Mouse (Mus musculus) ovary, postnatal 14 days (tissue): Measurements from ENCODE around the gene Snd1.

Experiments used
- DNase-seq: peaks from one replicate; pipeline ENCODE4 v3.0.0; 2022; ENCODE audit warnings: low spot score

The Snd1 gene

DNA sequence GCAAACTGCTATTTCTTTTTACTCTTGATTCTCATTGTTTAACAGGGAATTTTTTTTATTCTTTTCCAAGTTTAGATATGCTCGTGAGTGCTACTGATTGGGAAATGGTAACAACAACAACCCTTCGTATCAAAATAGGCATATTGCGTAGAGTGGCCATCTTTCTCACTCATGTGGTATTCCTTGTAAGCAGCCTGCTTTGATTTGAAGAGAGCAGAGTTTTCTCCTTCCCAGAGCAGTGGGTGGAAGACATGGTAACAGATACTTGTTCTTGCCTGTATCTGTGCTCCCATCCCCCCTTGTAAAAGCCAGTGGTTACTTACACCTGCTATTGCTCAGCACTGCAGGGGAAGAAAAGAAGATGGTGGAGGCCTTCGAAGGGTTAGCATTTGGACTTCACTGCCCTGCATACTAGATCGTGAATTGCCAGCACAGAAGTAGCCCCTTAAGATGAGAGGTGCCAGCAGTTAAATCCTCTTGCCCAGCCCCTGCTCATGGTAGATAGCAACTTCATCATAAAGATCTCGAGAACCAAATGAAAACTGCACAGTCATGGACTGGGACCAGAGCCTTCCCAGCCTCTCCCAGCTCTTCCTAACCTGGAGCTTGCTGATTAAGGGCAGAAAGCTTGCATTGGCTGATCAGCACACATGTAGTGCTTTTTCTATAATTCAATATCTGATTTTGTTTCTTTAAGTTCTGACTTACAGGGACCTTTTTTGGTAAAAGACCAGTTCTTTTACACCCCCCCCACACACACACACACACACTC lies 279.4 kb downstream of the Snd1 start:
- DNase-seq: no peak

- peak; percentile 13 for DNase-seq
These were observed 281.5 kb downstream of the Snd1 start for GRCm38 (mm10) chr6:28756306-28757018.

GRCm38 (mm10) chr6:28758293-28758692 lies 283.4 kb downstream of the Snd1 start:
- DNase-seq: no peak

- no peak for DNase-seq
These were observed 286.8 kb downstream of the Snd1 start for GRCm38 (mm10) chr6:28761728-28762127.

DNA sequence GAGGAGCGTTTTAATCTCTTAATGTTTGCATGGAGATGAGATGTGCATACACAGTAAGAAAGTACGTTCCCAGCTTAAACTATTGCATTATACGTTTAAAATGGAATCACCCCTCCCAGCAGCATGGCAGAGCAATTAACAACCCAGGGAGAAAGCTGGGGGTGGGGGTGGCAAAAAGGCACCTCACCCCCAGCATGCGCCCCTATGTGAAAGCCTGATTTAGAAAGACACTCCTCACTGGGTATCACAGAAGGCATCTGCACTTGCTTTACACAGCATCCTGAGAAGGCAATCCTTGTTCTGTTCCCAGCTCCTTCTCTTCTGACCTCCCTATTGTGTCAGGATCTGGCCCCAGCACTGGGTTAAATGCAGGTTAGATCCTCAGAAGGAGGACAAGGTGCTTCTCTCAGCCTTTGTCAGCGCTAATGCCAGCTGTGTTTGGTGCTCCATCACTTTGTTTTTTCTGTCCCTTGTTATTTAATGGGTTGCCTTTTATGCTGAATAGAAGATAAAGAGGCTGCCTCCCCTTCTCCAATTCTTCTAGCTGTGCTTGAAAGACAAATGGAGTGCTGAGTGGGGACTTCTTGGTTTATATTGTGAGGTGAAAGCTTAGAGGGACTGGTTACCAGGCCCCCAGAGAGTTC lies 287.3 kb downstream of the Snd1 start:
- no peak for DNase-seq

- no peak for DNase-seq
These were observed 291.7 kb downstream of the Snd1 start for GRCm38 (mm10) chr6:28766622-28767021.

GRCm38 (mm10) chr6:28767891-28768481 lies 293.0 kb downstream of the Snd1 start:
- no peak for DNase-seq

DNA sequence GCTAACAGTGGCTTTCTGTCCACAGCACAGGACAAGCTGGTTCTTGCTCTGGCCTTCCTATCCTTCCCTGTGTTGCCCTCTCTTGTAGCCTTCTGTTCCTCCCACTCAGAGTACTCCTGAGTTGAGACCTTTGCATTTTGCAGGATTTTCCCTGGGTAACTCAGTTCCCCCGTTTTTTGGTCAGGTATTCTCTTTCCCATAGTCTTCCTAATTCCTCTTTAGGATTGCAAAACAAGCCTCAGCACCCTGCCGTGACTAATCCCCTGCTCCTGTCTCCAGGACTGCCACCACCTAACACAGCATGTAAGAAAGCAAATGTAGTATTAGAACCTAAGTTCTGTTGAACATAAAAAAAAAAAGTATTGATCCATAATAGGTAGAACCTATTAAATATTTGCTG lies 296.4 kb downstream of the Snd1 start:
- no peak for DNase-seq

DNA sequence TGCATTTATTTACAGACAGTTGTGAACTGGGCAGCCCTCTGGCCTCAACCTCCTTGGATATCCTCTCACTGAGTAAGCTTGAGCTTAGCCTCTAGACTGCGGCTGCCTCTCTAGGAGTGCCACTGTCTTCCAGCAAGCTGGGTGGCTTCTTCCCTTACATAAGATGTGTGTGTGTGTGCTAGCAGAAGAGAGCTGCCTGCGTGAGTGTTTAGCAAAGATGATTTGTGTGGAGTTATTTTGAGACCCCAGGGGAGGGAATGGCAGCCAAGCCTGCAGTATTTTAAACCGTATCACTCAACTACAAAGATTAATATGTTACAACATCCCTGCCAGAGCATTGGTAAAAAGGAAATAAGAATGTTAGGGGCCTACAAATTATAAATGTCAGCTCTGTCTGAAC lies 306.8 kb downstream of the Snd1 start:
- DNase-seq: no peak

- DNase-seq: no peak
These were observed 308.2 kb downstream of the Snd1 start for GRCm38 (mm10) chr6:28783082-28783647.

GRCm38 (mm10) chr6:28783953-28784352 lies 309.0 kb downstream of the Snd1 start:
- no peak for DNase-seq

DNA sequence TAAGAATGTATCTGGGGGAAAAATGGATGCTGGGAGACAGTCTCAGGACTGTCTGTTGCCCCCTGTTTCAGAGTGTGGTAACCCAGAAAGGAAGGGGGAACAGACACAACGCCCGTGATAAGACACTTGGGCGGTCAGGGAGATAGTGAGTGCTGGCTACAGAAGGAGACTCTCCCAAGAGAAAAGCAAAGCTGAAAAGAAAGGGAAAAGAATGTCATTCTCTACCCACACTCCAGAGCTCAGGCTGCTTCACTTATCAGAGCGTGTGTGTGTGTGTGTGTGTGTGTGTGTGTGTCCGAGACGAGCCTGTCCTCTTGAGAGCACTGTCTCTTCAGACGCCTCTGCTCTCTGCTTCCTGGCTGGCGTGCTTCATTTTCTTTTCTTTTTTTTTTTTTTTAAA lies 310.8 kb downstream of the Snd1 start:
- no peak for DNase-seq

- DNase-seq: no peak
These were observed 312.2 kb downstream of the Snd1 start for GRCm38 (mm10) chr6:28787133-28787532.

DNA sequence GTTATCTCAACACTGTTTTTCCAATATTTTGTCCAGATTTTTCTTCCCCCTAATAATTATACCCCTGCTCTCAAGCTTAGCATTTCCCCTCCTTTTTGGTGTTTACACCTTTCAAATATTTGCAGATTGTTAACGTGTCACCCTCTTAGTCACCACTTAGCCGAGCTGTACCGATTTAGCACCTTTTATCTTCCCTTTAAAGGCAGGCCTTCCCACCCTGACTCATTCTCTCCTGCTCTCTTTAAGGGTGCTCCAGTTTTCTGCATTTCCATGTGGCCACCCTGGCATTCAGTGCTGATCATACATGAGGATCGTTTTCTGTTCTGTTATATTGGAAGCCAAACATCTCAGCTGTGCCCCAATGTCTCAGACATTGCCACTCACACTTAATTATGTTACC lies 314.7 kb downstream of the Snd1 start:
- DNase-seq: no peak

- no peak for DNase-seq
These were observed 316.2 kb downstream of the Snd1 start for GRCm38 (mm10) chr6:28791183-28791582.

DNA sequence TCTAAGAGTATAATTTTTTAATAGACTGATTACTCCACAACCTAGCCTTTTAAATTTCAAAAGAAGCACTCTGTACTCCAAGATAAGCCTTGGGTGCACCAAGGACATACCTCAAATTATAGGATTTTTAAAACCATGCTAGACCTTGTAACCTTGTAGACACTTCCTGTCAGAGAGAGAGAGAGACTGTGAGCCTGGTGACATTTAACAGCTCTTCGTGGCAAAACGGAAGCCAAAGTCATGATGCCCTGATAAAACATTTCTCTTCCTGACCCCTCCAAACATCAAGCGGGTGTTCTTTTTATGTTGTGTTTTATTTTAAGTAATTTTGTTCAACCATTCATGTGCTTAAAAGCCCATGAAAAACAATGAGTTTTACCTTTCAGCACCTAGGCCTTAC lies 316.9 kb downstream of the Snd1 start:
- no peak for DNase-seq

DNA sequence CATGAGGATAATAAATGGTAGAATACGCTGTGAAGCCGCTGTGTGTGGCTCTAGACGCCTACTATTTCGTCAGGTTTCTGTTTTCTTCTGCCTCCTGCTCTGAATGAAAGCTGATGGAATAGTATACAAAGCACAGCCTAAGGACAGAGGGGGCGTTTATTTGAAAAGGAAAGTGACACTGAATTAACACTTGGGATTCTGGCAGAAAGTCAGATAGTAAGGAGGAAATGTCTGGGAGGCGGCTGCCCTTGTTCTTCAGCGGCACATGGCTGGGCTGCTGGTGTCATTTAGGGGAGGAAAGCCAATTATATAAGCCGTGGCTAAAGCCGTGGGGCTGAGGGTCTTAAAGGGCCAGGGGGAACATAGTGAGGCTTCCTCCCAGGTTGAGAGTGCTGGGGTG lies 320.4 kb downstream of the Snd1 start:
- DNase-seq: no peak

- no peak for DNase-seq
These were observed 321.0 kb downstream of the Snd1 start for GRCm38 (mm10) chr6:28795792-28796515.

GRCm38 (mm10) chr6:28799818-28800217 lies 324.9 kb downstream of the Snd1 start:
- DNase-seq: no peak

- DNase-seq: no peak
These were observed 326.0 kb downstream of the Snd1 start for GRCm38 (mm10) chr6:28800976-28801375.

GRCm38 (mm10) chr6:28803678-28804279 lies 328.8 kb downstream of the Snd1 start:
- DNase-seq: no peak
